Mouse (Mus musculus) CD4-positive, CD25-positive, alpha-beta regulatory T cell (primary cell): ENCODE data around the gene Shld2. TPM values are rescaled to one million over a fixed set of nuclear protein-coding genes. Genes with fewer than 3 reads are reported as not detected.

ENCODE experiments used
- polyA plus RNA-seq: library from polyadenylated mRNA; unstranded; fragments of 100-300 nt; shearing (Covaris generic); gene quantifications from one replicate; pipeline ENCODE4 v1.2.1, GENCODE M21; 2017

Gene Shld2
- polyA plus RNA-seq, result 26.1 TPM

GRCm38 (mm10) chr14:34310234-34310965, at the start of gene Shld2, which contains the start of gene Glud1:
TSS of gene Shld2 (minus strand) at chr14:34310493.
TSS of gene Glud1 (plus strand) at chr14:34310727.

DNA sequence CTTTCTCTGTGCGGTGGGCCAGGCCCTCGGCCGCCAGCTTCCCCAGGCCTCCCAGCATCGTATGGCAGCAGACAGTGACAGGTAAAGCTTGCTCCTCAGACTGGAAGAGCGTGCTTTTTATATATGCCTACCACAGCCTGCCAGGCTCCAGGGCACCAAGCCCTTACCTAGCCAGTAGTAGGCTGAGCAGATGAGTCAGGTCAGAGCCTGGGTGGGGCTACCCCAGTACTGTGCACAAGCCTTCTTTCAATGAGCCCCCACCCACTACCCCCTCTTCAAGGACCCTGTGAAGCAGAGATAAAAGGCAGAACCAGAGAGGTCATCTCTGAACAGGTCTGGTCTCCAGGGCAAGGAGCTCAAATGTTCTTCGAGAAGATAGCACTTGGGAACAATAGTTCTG, 45.0 kb upstream of the Shld2 start, which contains the start of gene Fam25c:
Gene Fam25c, minus strand, starts transcription at position 133 of the 400 bp plus-strand sequence.

DNA sequence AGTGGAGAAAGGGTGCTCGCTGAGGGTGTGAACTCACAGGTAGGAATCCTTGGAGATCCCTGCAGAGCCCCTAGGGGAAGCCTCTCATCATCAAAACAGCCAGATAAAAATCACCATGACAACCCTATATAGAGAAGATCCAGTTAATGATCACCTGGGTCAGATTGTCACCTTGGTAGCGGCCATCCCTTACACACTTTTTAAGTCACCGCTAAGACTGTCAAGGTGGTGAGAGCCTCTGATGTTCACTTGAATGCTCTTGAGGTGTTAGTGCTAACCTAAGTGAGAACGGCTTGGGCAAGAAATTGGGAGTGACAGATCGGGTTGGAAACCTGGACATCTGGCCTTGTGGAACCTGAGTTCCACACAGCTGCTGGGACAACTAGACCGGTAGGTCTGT, 91.0 kb downstream of the Shld2 start, which contains the start of gene Syt15:
Gene Syt15, plus strand, starts transcription at position 301 of the 400 bp plus-strand sequence.

GRCm38 (mm10) chr14:34201231-34202035, 108.9 kb downstream of the Shld2 start, which contains the start of gene Gprin2:
TSS of gene Gprin2 (minus strand) at chr14:34201653.

Other genes starting within 250 kb of the Shld2 start
- gene Anxa8, start 224.5 kb downstream of the Shld2 start, polyA plus RNA-seq, result not detected
- not detected for gene A630023A22Rik, start 207.7 kb downstream of the Shld2 start, polyA plus RNA-seq
- gene Npy4r, start 158.0 kb downstream of the Shld2 start, polyA plus RNA-seq, result not detected
- gene Gprin2, start 108.8 kb downstream of the Shld2 start, polyA plus RNA-seq, result 0.02 TPM
- gene Syt15, start 90.9 kb downstream of the Shld2 start, polyA plus RNA-seq, result 0.19 TPM
- gene Glud1, start 234 bp upstream of the Shld2 start, polyA plus RNA-seq, result 142 TPM
- not detected for gene Fam25c, start 44.9 kb upstream of the Shld2 start, polyA plus RNA-seq
- gene Sncg, start 64.3 kb upstream of the Shld2 start, polyA plus RNA-seq, result not detected
- gene Mmrn2, start 65.0 kb upstream of the Shld2 start, polyA plus RNA-seq, result 0.06 TPM
- gene Bmpr1a, start 192.8 kb upstream of the Shld2 start, polyA plus RNA-seq, result 1.0 TPM
- not detected for gene 9230112D13Rik, start 212.3 kb upstream of the Shld2 start, polyA plus RNA-seq